Mouse (Mus musculus) ES-Bruce4 (cell line): Measurements from ENCODE around the gene Samd13. TPM values are rescaled to one million over a fixed set of nuclear protein-coding genes. Genes with fewer than 3 reads are reported as not detected.

ENCODE experiments used
- H3K27ac ChIP-seq: 2 replicates; pipeline ENCODE4 v1.5.1; 2012; ENCODE audit warnings: low read length, inconsistent platforms; ENCODE audit not compliant: insufficient read depth
- H3K27me3 ChIP-seq: 2 replicates; pipeline ENCODE4 v1.6.1; 2012; ENCODE audit warnings: mild to moderate bottlenecking, low read length, inconsistent platforms; ENCODE audit not compliant: control insufficient read depth, poor library complexity, insufficient read depth, severe bottlenecking
- H3K36me3 ChIP-seq: 2 replicates; pipeline ENCODE4 v1.6.1; 2012; ENCODE audit warnings: inconsistent platforms, mild to moderate bottlenecking, low read length, moderate library complexity; ENCODE audit not compliant: control insufficient read depth, poor library complexity, insufficient read depth, severe bottlenecking
- H3K4me1 ChIP-seq: one replicate; pipeline ENCODE4 v1.8.1; 2011; ENCODE audit warnings: low read length; ENCODE audit not compliant: control insufficient read depth, insufficient read depth
- H3K4me3 ChIP-seq: 2 replicates; pipeline ENCODE4 v1.5.1; 2011; ENCODE audit warnings: low read depth, mild to moderate bottlenecking, low read length
- H3K9ac ChIP-seq: 2 replicates; pipeline ENCODE4 v1.6.1; 2012; ENCODE audit warnings: low read depth, mild to moderate bottlenecking, inconsistent platforms; ENCODE audit not compliant: poor library complexity, severe bottlenecking
- H3K9me3 ChIP-seq: replicated peaks from 2 replicates; pipeline ENCODE4 v1.6.1; 2012; ENCODE audit warnings: mild to moderate bottlenecking, low read length, inconsistent platforms; ENCODE audit not compliant: control insufficient read depth, poor library complexity, insufficient read depth, severe bottlenecking
- CTCF ChIP-seq: IDR thresholded peaks from one replicate; pipeline ENCODE4 v1.8.1; 2011; ENCODE audit warnings: low read depth, low read length
- EP300 ChIP-seq: IDR thresholded peaks from 2 replicates; pipeline ENCODE4 v1.6.1; 2011; ENCODE audit warnings: low read depth, low read length; ENCODE audit not compliant: insufficient read depth
- POLR2A ChIP-seq: IDR thresholded peaks from one replicate; pipeline ENCODE4 v1.8.1; 2011; ENCODE audit warnings: low read length; ENCODE audit not compliant: insufficient read depth
- polyA plus RNA-seq: library from polyadenylated mRNA; stranded (reverse); fragments of >200 nt; gene quantifications from 2 replicates; pipeline ENCODE4 v1.2.4, GENCODE M21; 2011; ENCODE audit warnings: low read depth; ENCODE audit not compliant: missing spikeins, insufficient read depth, insufficient read length

The Samd13 gene
- polyA plus RNA-seq, 1 experiment, result not detected

- Histone ChIP-seq H3K4me1 (no peaks in the 10 kb centered on the region), H3K27ac (no peak overlapping the region), H3K4me3 (no peak overlapping the region), H3K27me3 (0 out of 2 replicates have a peak, but pooled peaks cover 1% of the 10 kb centered on the region), H3K9me3 (no peaks in the 10 kb centered on the region), H3K9ac (no peak overlapping the region), H3K36me3 (no peaks in the 10 kb centered on the region)
- TF ChIP-seq EP300 (no peak), POLR2A (no peak), CTCF (no peak)
Observed at GRCm38 (mm10) chr3:146598411-146598810, 87.0 kb downstream of the Samd13 start.

GRCm38 (mm10) chr3:146596864-146597263 is 88.5 kb downstream of the Samd13 start:
- TF ChIP-seq CTCF, result no peak
- TF ChIP-seq POLR2A, result no peak
- no peak for TF ChIP-seq EP300
- H3K9ac ChIP-seq, result no peak overlapping the region
- H3K27me3 ChIP-seq, result 0 out of 2 replicates have a peak, but pooled peaks cover 1% of the 10 kb centered on the region
- no peak overlapping the region for H3K27ac ChIP-seq
- no peaks in the 10 kb centered on the region for H3K4me1 ChIP-seq
- no peaks in the 10 kb centered on the region for H3K36me3 ChIP-seq
- H3K4me3 ChIP-seq, result no peak overlapping the region
- no peaks in the 10 kb centered on the region for H3K9me3 ChIP-seq

- no peaks in the 10 kb centered on the region for H3K9me3 ChIP-seq
- H3K9ac ChIP-seq, result no peak overlapping the region
- H3K27me3 ChIP-seq, result 0 out of 2 replicates have a peak, but pooled peaks cover 1% of the 10 kb centered on the region
- no peaks in the 10 kb centered on the region for H3K36me3 ChIP-seq
- TF ChIP-seq CTCF, result no peak
- TF ChIP-seq EP300, result no peak
- TF ChIP-seq POLR2A, result no peak
- no peaks in the 10 kb centered on the region for H3K4me1 ChIP-seq
- no peak overlapping the region for H3K4me3 ChIP-seq
- H3K27ac ChIP-seq, result no peak overlapping the region
Observed at GRCm38 (mm10) chr3:146596387-146596786, 89.0 kb downstream of the Samd13 start.

GRCm38 (mm10) chr3:146595440-146595839 is 90.0 kb downstream of the Samd13 start:
- TF ChIP-seq POLR2A (no peak), EP300 (no peak), CTCF (no peak)
- no peak overlapping the region for H3K9ac ChIP-seq
- H3K4me3 ChIP-seq, result no peak overlapping the region
- H3K4me1 ChIP-seq, result no peaks in the 10 kb centered on the region
- H3K9me3 ChIP-seq, result no peaks in the 10 kb centered on the region
- no peak overlapping the region for H3K27ac ChIP-seq
- 0 out of 2 replicates have a peak, but pooled peaks cover 1% of the 10 kb centered on the region for H3K27me3 ChIP-seq
- no peaks in the 10 kb centered on the region for H3K36me3 ChIP-seq

Other genes with a start within 250 kb of the Samd13 start
- gene Ctbs, start 235.8 kb downstream of the Samd13 start, polyA plus RNA-seq, result 15.1 and 17.1 TPM in 2 replicates
- 6.5 and 7.5 TPM in 2 replicates for gene Spata1, start 185.8 kb downstream of the Samd13 start, polyA plus RNA-seq
- 296 and 330 TPM in 2 replicates for gene Gng5, start 185.8 kb downstream of the Samd13 start, polyA plus RNA-seq
- 79.2 and 79.8 TPM in 2 replicates for gene Rpf1, start 164.2 kb downstream of the Samd13 start, polyA plus RNA-seq
- gene Uox, start 115.2 kb downstream of the Samd13 start, polyA plus RNA-seq, result not detected in 2 replicates
- gene Dnase2b, start 70.0 kb downstream of the Samd13 start, polyA plus RNA-seq, result not detected in 2 replicates
- gene 4930503B20Rik, start 34.3 kb downstream of the Samd13 start, polyA plus RNA-seq, result not detected in 2 replicates
- gene Prkacb, start 127.4 kb upstream of the Samd13 start, polyA plus RNA-seq, result 36.8 and 41.7 TPM in 2 replicates
- gene Ttll7, start 166.8 kb upstream of the Samd13 start, polyA plus RNA-seq, result 0.37 and 1.5 TPM in 2 replicates